Mouse (Mus musculus) liver, embryonic 16.5 days (tissue): ENCODE results near the gene Hrct1. TPM values are rescaled to one million over a fixed set of nuclear protein-coding genes. Genes with fewer than 3 reads are reported as not detected.

ENCODE experiments used
- ATAC-seq: fragments of 200-750 bp; cut with Nextera tagmentation; 2 replicates; pipeline ENCODE4 v1.8.0; 2017; ENCODE audit warnings: low read depth, mild to moderate bottlenecking, moderate number of reproducible peaks, moderate library complexity
- H3K27ac ChIP-seq: fragments of 300-500 bp; sonication (generic); 2 replicates; pipeline ENCODE4 v1.5.1; 2014; ENCODE audit warnings: mild to moderate bottlenecking, low read length
- H3K27me3 ChIP-seq: fragments of 300-500 bp; sonication (generic); 2 replicates; pipeline ENCODE4 v1.6.1; 2014; ENCODE audit warnings: low read depth, low read length, mixed read lengths; ENCODE audit not compliant: control insufficient read depth, insufficient read depth
- H3K36me3 ChIP-seq: fragments of 300-500 bp; sonication (generic); 2 replicates; pipeline ENCODE4 v1.6.1; 2014; ENCODE audit warnings: mild to moderate bottlenecking; ENCODE audit not compliant: control insufficient read depth, insufficient read depth
- H3K4me1 ChIP-seq: fragments of 300-500 bp; sonication (generic); 2 replicates; pipeline ENCODE4 v1.6.1; 2014; ENCODE audit warnings: low read depth, low read length, mixed read lengths; ENCODE audit not compliant: control insufficient read depth
- H3K4me2 ChIP-seq: fragments of 300-500 bp; sonication (generic); 2 replicates; pipeline ENCODE4 v1.6.1; 2014; ENCODE audit warnings: low read depth, low read length, mixed read lengths
- H3K4me3 ChIP-seq: fragments of 300-500 bp; sonication (generic); 2 replicates; pipeline ENCODE4 v1.5.1; 2014; ENCODE audit warnings: low read depth, mild to moderate bottlenecking, low read length
- H3K9ac ChIP-seq: fragments of 300-500 bp; sonication (generic); 2 replicates; pipeline ENCODE4 v1.6.1; 2014; ENCODE audit warnings: low read depth, low read length
- H3K9me3 ChIP-seq: fragments of 300-500 bp; sonication (generic); replicated peaks from 2 replicates; pipeline ENCODE4 v1.6.1; 2016; ENCODE audit warnings: low read length; ENCODE audit not compliant: control insufficient read depth
- WGBS: fragments of 180-500 bp; shearing (Covaris S2); extraction: QIAGEN DNeasy Blood & Tissue Kit; methylation state at CpG from one replicate; pipeline ENCODE4 v1.1.7; 2014; ENCODE audit not compliant: insufficient replicate concordance; 5-methylcytosine and 5-hydroxymethylcytosine counted together
- polyA plus RNA-seq: library from polyadenylated mRNA; unstranded; fragments of >200 nt; fragmentation: Nextera tagmentation; extraction: Ambion mirVana; gene quantifications from 2 replicates; pipeline ENCODE4 v1.2.1, GENCODE M21; 2015

The Hrct1 gene
- polyA plus RNA-seq, 1 experiment from 2014 or later: 0.22 TPM

DNA sequence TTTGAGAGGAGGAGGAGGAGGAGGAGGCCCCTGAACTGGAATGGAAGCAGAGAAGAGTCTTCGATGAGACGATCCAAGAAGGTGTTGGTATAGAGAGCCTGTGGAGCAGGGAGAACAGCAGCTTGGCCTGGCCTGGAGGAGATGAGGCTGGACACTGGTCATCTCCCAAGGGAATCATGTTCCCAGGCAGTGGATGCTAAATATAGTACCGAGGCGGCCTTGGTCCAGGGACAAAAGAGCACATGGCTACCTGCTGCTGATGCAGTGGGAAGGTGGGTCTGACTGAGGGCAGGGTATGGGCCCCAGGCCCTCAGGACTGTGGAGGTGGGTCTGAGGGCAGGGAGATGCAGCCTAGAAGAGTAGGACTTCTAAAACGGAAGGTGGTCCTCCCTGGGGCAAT is 6.2 kb downstream of the Hrct1 start:
- WGBS: 69% methylated on average over 5 of the region's 5 CpGs

DNA sequence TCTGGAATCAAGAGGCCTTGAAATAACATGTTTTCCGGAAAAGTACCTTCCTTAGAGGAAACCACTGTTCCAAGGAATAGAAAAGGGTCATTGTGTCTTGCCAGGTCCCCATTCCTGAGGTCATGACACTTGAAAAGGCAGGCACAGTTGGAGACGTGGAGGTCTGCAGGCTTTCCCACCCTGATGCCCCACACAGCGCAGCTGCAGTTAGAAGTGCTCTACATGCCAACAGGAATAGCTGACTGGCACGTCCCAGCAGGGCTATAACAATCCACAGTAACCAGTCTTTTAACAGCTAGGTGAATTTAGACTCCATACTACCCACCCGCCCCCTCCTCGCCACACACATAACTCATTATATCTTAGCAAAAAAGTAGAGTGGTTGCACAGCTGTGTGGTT is 10.2 kb downstream of the Hrct1 start:
- no peaks in the 10 kb centered on the region for H3K36me3 ChIP-seq
- no peak overlapping the region for H3K4me3 ChIP-seq
- H3K4me1 ChIP-seq: no peaks in the 10 kb centered on the region
- ATAC-seq: no peak
- 55% methylated on average over 6 of the region's 6 CpGs for WGBS
- H3K27ac ChIP-seq: no peak overlapping the region
- H3K27me3 ChIP-seq: no peaks in the 10 kb centered on the region
- H3K9ac ChIP-seq: no peak overlapping the region
- no peaks in the 10 kb centered on the region for H3K9me3 ChIP-seq
- no peak overlapping the region for H3K4me2 ChIP-seq

More for the DNA sequence above, 6.2 kb downstream of the Hrct1 start:
- Histone ChIP-seq H3K9ac (no peak overlapping the region), H3K4me1 (peaks cover 6% of the 10 kb centered on the region), H3K36me3 (no peaks in the 10 kb centered on the region), H3K9me3 (no peaks in the 10 kb centered on the region), H3K27ac (no peak overlapping the region), H3K4me3 (no peak overlapping the region), H3K4me2 (no peak overlapping the region), H3K27me3 (no peaks in the 10 kb centered on the region)
- ATAC-seq: no peak

DNA sequence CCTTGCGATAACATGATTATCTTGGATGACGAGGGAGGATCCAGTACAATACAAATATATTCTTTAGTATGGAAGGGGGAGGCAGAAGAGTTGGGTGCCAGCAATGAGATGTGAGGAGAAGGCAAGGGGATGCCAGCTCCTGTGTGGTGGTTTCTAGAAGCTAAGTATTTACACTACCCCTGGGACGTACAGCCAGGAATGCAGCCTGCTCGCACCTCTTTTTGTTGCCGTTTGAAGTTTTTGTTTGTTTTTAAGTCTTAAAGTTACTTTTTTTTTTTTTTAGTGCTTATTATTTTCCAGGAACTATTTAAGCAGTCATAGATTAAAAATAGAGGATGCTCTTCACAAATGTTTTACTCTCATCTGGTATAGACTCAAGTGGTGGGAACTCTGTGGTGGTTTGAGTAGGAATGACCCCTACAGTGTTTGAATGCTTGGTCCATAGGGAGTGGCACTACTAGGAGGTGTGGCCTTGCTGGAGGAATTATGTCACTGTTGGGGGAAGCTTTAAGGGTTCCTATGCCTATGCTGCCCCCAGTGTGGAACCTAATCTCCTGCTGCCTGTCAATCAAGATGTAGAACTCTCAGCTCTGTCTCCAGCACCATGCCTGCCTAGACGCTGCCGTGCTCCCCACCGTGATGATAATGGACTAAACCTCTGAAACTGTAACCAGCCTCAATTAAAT is 12.1 kb downstream of the Hrct1 start:
- no peak overlapping the region for H3K9ac ChIP-seq
- H3K27ac ChIP-seq: no peak overlapping the region
- no peaks in the 10 kb centered on the region for H3K9me3 ChIP-seq
- no peaks in the 10 kb centered on the region for H3K4me1 ChIP-seq
- 57% methylated on average over 8 of the region's 8 CpGs for WGBS
- H3K27me3 ChIP-seq: no peaks in the 10 kb centered on the region
- H3K4me3 ChIP-seq: no peak overlapping the region
- ATAC-seq: no peak
- H3K4me2 ChIP-seq: no peak overlapping the region
- no peaks in the 10 kb centered on the region for H3K36me3 ChIP-seq

DNA sequence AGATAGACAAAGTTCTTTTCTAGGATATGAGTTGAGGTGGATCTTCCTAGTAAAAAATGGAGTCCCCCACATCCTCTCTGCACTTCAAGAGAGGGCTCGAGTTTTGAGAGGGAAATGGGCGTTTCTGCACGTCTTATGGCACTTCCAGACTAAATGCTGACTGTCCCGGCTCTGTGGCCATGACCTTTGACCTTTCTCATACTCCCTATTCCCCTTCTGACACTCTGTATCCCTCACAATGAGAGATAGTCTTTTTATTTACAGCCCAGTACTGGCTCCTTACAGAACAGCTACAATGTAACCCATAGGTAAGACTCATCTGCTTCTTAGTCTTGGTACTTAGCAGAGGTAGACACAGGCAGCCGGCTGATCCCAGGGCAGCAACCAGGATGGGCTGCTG is 14.5 kb downstream of the Hrct1 start:
- Histone ChIP-seq H3K27ac (no peak overlapping the region), H3K4me1 (no peaks in the 10 kb centered on the region), H3K9me3 (no peaks in the 10 kb centered on the region), H3K4me3 (no peak overlapping the region), H3K27me3 (no peaks in the 10 kb centered on the region), H3K4me2 (no peak overlapping the region), H3K9ac (no peak overlapping the region), H3K36me3 (no peaks in the 10 kb centered on the region)
- 43% methylated on average over 5 of the region's 5 CpGs for WGBS
- no peak for ATAC-seq

DNA sequence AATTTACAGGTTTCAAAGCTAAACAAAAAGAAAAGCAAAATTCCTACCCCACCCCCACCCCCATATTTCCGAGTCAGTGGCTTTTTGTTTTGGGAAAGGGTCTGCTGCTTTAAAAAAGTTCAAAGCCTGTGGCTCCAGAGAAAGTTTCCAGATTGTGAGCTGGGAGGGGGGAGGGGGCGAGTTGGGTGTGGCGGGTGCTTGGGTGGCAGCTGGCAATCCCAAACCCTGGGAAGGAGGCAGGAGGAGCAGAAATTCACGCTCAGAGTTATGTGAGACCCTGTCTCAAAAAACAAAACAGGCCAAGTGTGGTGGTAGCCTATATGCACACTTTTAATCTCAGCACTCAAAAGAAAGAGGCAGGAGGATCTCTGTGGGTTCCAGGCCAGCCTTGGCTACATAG is 15.6 kb downstream of the Hrct1 start:
- Histone ChIP-seq H3K4me3 (no peak overlapping the region), H3K9me3 (no peaks in the 10 kb centered on the region), H3K36me3 (no peaks in the 10 kb centered on the region), H3K9ac (no peak overlapping the region), H3K4me2 (no peak overlapping the region), H3K27ac (no peak overlapping the region), H3K4me1 (no peaks in the 10 kb centered on the region), H3K27me3 (no peaks in the 10 kb centered on the region)
- 41% methylated on average over 4 of the region's 4 CpGs for WGBS
- ATAC-seq: no peak

DNA sequence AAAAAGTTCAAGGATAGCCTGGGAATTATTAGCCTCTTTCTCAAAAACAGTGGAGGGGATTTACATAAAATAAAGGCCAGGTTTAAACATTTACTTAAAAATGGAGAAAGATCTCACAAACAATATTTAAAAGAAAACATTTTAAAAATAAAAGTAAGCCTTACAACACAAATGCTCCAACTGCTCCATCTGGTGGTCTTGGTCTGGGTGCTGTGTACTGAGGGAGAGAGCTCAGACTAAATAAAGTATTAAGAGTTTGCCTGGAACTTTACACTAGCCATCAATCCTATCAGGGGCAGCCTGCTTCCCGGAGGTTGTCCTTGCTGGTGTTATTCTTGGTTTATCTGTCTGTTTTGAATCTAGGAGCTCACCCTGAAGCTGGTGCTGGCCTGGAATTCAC is 16.1 kb downstream of the Hrct1 start:
- Histone ChIP-seq H3K4me3 (no peak overlapping the region), H3K4me2 (no peak overlapping the region), H3K27ac (no peak overlapping the region), H3K9ac (no peak overlapping the region), H3K27me3 (no peaks in the 10 kb centered on the region), H3K4me1 (no peaks in the 10 kb centered on the region), H3K9me3 (no peaks in the 10 kb centered on the region), H3K36me3 (no peaks in the 10 kb centered on the region)
- 33% methylated on average over 1 of the region's 1 CpGs for WGBS
- no peak for ATAC-seq

DNA sequence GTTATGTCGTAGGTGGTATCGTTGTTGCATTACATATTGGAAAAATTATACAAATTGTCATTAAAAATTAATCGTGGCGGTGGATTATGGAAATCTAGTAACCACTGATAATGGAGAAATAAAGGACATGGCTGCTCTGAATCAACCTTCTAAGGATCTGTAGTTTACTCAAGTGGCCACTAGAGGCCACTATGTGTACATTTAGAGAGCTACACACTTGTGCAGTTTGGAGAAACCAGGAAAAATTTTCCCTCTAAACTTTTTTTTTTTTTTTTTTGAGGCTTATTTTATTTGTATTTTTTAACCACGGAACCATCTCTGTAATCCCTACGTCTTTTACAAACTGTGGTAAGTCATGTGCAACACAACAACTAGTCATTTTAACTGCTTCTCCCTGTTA is 18.2 kb downstream of the Hrct1 start:
- no peak for ATAC-seq
- Histone ChIP-seq H3K4me3 (no peak overlapping the region), H3K4me2 (no peak overlapping the region), H3K9me3 (peaks cover 3% of the 10 kb centered on the region; the same call in 1 of the 2 replicates), H3K4me1 (no peaks in the 10 kb centered on the region), H3K36me3 (no peaks in the 10 kb centered on the region), H3K27me3 (no peaks in the 10 kb centered on the region), H3K27ac (no peak overlapping the region), H3K9ac (no peak overlapping the region)
- 9% methylated on average over 6 of the region's 6 CpGs for WGBS

DNA sequence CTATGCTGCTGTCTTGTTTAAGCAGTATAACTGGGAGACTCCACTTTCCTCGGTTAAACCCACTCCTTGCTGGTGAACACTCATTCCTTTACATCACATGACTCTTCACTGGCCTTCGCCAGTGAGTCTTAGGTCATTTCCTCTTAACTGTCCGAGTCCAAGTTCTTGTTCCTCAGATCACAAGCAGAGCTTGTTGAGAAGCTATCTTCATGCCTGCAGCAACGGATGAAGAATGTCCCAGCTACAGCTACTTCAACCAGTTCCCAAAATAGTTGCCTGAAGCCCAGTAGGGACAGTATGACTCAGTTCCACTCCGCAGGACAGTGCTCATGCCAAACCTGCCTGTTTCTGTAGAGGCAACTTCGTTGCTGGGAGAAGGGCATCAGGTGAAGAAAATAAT is 30.2 kb downstream of the Hrct1 start:
- WGBS: 28% methylated on average over 6 of the region's 6 CpGs
- no peaks in the 10 kb centered on the region for H3K27me3 ChIP-seq

DNA sequence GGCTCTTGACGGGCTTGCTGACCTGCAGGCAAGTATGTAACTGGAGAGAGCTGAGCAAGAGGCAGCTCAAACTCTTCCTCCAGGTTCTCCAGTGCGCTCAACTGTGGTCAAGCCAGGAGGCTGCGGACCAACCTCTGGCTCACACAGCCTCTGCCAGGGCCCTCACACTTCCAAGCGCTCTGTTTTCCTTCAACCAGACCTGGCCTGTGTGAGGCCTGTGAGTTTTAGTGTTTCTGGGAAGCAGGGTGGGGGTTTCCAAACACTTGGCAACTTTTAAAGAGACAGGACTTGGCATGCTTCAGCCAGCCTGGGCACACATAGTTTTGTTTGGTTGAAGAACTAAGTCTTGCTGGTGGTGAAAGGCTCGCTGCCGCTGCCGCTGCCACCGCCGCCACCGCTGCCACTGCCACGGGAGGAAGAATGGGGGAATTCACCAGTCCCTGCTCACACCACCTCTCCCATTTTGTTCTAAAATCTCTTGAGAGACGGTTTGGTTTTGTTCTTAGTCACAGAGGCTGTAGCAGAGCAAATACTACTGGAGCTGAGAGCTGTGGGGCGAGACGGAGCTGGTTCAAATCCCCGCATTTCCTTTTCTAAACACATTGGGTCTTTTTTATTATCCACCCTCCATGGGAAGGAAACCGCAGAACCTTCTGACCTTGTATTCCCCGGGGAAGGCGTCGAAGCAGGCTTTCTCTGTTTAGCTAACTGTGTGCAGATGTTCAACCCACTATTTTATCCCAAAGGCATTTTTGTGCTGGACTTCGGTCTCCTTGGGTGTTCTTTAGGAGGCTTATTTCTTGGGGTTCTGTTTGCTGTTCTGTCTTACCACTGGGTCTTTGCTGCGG is 32.8 kb downstream of the Hrct1 start:
- no peak overlapping the region for H3K27ac ChIP-seq
- H3K9ac ChIP-seq: no peak overlapping the region
- H3K4me2 ChIP-seq: no peak overlapping the region
- ATAC-seq: no peak
- no peaks in the 10 kb centered on the region for H3K4me1 ChIP-seq
- 70% methylated on average over 21 of the region's 21 CpGs for WGBS
- H3K4me3 ChIP-seq: no peak overlapping the region
- no peaks in the 10 kb centered on the region for H3K27me3 ChIP-seq
- no peaks in the 10 kb centered on the region for H3K9me3 ChIP-seq
- H3K36me3 ChIP-seq: no peaks in the 10 kb centered on the region

More for the DNA sequence above, 30.2 kb downstream of the Hrct1 start:
- no peak for ATAC-seq
- H3K4me2 ChIP-seq: no peak overlapping the region
- no peaks in the 10 kb centered on the region for H3K4me1 ChIP-seq
- H3K27ac ChIP-seq: no peak overlapping the region
- H3K9ac ChIP-seq: no peak overlapping the region
- no peak overlapping the region for H3K4me3 ChIP-seq
- no peaks in the 10 kb centered on the region for H3K36me3 ChIP-seq
- no peaks in the 10 kb centered on the region for H3K9me3 ChIP-seq
